Mouse (Mus musculus): ENCODE data around the gene Fbxl16. TPM values are rescaled to one million over a fixed set of nuclear protein-coding genes. Genes with fewer than 3 reads are reported as not detected.
"Not testable (repeated sequence)": the region's sequence is repeated elsewhere in the genome, so short reads cannot be mapped to it uniquely, and the experiment has no call there.

Gene Fbxl16
- total and polyA plus RNA-seq, 2 experiments = 0.33 TPM; not detected in 1

DNA sequence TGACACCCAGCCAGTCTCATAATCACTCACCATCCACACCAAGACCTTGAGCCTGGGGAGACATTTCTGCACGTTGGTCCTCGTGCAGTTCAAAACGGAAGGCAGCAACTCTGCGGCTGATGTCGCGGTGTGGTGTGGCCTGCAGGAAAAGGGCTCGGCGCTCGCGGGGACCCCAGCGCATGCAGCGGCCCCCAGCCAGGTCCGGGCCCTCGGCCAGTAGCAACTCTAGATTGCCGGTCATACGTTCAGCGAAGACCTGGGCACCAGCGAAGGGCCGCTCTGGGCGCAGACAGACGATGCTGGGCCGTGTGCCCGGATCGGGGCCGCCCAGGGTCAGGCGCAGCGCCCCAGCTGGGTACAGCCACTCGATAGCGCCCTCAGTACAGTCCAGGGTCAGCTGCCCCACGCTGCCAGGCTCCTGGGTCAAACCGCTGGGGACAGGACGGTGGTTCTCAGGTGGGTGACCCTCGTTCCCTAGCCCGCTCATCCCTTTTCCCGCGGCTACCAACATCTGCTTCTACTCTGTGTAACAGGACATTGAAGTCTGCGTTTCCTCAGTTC is 12.6 kb upstream of the Fbxl16 start:
- H3K36me3 ChIP-seq (ENCODE audit: control insufficient read depth, insufficient read depth, low read length) = no peaks in the 10 kb centered on the region
- no peaks in the 10 kb centered on the region for H3K27me3 ChIP-seq (ENCODE audit: control insufficient read depth, insufficient read depth, low read length)
- TF ChIP-seq CTCF (IDR thresholded peaks at IDR 0.05; ENCODE audit: low read depth, low read length) = no peak
- TF ChIP-seq POLR2A (IDR thresholded peaks at IDR 0.05; ENCODE audit: extremely low read depth, insufficient read depth, low read length) = no peak
- peak overlapping the region; percentile 79 for H3K4me3 ChIP-seq (ENCODE audit: insufficient read depth, low read depth, low read length)
- WGBS = 3% methylated on average over 37 of the region's 37 CpGs
- H3K4me1 ChIP-seq (ENCODE audit: control insufficient read depth, insufficient read depth, low read length) = peaks cover 5% of the 10 kb centered on the region; the same call in 1 of the 2 replicates
- peak; percentile 51 for DNase-seq (ENCODE audit: extremely low read depth, low read depth, low spot score)
- H3K27ac ChIP-seq (replicated peaks; ENCODE audit: insufficient read depth, low read depth, low read length) = no peak overlapping the region; the same call in 1 of the 2 replicates
- peak overlapping the region; percentile 68 for H3K9ac ChIP-seq (ENCODE audit: low read depth, low read length)
- no peaks in the 10 kb centered on the region for H3K79me2 ChIP-seq (ENCODE audit: control insufficient read depth, insufficient read depth, low read length)

DNA sequence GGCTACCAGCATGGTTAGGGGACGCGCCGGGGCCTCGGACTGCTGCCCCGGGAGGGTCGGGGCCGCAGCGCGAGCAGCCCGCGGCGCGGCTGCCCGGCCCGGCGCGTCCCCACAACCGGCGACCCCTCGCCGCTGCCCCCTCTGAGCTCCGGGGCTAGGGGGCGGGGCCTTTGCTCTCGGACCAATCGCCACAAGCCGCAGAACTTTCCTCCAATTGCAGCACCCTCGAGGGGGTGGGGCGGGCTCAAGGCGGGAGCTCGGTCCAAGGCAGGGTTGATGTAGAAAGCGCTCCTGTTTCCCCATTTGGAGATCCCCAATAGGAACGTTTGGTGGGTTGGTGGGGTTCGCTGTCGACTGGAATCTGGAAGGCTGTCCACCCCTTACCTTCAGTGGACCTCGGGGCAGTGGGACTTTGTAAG is 11.9 kb upstream of the Fbxl16 start, which contains the start of gene Metrn:
Metrn (minus strand) TSS at position 186 of the 419 bp plus-strand sequence.
- WGBS = under 1% methylated on average over 35 of the region's 35 CpGs
- H3K27me3 ChIP-seq (ENCODE audit: control insufficient read depth, insufficient read depth, low read length) = no peaks in the 10 kb centered on the region
- peaks cover 5% of the 10 kb centered on the region; the same call in 1 of the 2 replicates for H3K4me1 ChIP-seq (ENCODE audit: control insufficient read depth, insufficient read depth, low read length)
- DNase-seq (ENCODE audit: extremely low read depth, low read depth, low spot score) = peak; percentile 52
- H3K27ac ChIP-seq (replicated peaks; ENCODE audit: insufficient read depth, low read depth, low read length) = peak within 1 kb of the TSS; percentile 3; the same call in 1 of the 2 replicates
- H3K79me2 ChIP-seq (ENCODE audit: control insufficient read depth, insufficient read depth, low read length) = no peaks in the 10 kb centered on the region
- peak within 1 kb of the TSS; percentile 79 for H3K9ac ChIP-seq (ENCODE audit: low read depth, low read length)
- TF ChIP-seq CTCF (IDR thresholded peaks at IDR 0.05; ENCODE audit: low read depth, low read length) = no peak
- TF ChIP-seq POLR2A (IDR thresholded peaks at IDR 0.05; ENCODE audit: extremely low read depth, insufficient read depth, low read length) = no peak
- no peaks in the 10 kb centered on the region for H3K36me3 ChIP-seq (ENCODE audit: control insufficient read depth, insufficient read depth, low read length)
- H3K4me3 ChIP-seq (ENCODE audit: insufficient read depth, low read depth, low read length) = peak within 1 kb of the TSS; percentile 79

DNA sequence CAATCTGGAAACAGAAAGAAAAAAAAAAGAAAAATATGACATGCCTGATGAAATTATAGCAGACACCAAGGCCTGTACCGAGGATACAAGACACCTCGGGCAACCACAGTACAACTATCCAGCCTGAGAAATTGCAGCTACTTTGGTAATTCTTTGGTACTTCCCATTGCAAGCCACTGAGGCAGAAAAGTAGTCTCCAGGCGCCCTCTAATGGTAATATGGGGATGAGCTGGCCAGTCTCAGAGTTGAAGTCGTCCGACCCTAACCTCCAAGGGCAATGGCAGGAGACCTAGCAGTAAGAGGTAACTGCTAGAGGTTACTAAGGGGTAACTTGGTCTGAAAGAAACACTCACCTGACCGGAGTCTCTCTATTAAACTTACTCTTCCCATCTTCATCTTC is 7.9 kb upstream of the Fbxl16 start:
- Histone ChIP-seq H3K27me3 (ENCODE audit: control insufficient read depth, insufficient read depth, low read length) (peaks cover 5% of the 10 kb centered on the region; the same call in 1 of the 2 replicates), H3K4me3 (ENCODE audit: insufficient read depth, low read depth, low read length) (no peak overlapping the region), H3K36me3 (ENCODE audit: control insufficient read depth, insufficient read depth, low read length) (no peaks in the 10 kb centered on the region), H3K4me1 (ENCODE audit: control insufficient read depth, insufficient read depth, low read length) (no peaks in the 10 kb centered on the region), H3K9ac (ENCODE audit: low read depth, low read length) (no peak overlapping the region), H3K27ac (replicated peaks; ENCODE audit: insufficient read depth, low read depth, low read length) (no peak overlapping the region), H3K79me2 (ENCODE audit: control insufficient read depth, insufficient read depth, low read length) (no peaks in the 10 kb centered on the region)
- DNase-seq (ENCODE audit: extremely low read depth, low read depth, low spot score) = peak; percentile 62
- TF ChIP-seq POLR2A (IDR thresholded peaks at IDR 0.05; ENCODE audit: extremely low read depth, insufficient read depth, low read length) = no peak
- peak; percentile 70 for TF ChIP-seq CTCF (IDR thresholded peaks at IDR 0.05; ENCODE audit: low read depth, low read length)
- 5% methylated on average over 6 of the region's 6 CpGs for WGBS

GRCm38 (mm10) chr17:25802825-25803517 is 5.9 kb upstream of the Fbxl16 start:
- no peak for TF ChIP-seq CTCF (IDR thresholded peaks at IDR 0.05; ENCODE audit: low read depth, low read length)
- no peak for TF ChIP-seq POLR2A (IDR thresholded peaks at IDR 0.05; ENCODE audit: extremely low read depth, insufficient read depth, low read length)
- Histone ChIP-seq H3K27ac (replicated peaks; ENCODE audit: insufficient read depth, low read depth, low read length) (no peak overlapping the region), H3K79me2 (ENCODE audit: control insufficient read depth, insufficient read depth, low read length) (no peaks in the 10 kb centered on the region), H3K36me3 (ENCODE audit: control insufficient read depth, insufficient read depth, low read length) (no peaks in the 10 kb centered on the region), H3K27me3 (ENCODE audit: control insufficient read depth, insufficient read depth, low read length) (peaks cover 5% of the 10 kb centered on the region; the same call in 1 of the 2 replicates), H3K4me3 (ENCODE audit: insufficient read depth, low read depth, low read length) (no peak overlapping the region), H3K9ac (ENCODE audit: low read depth, low read length) (no peak overlapping the region), H3K4me1 (ENCODE audit: control insufficient read depth, insufficient read depth, low read length) (no peaks in the 10 kb centered on the region)
- no peak for DNase-seq (ENCODE audit: extremely low read depth, low read depth, low spot score)
- 14% methylated on average over 10 of the region's 10 CpGs for WGBS

GRCm38 (mm10) chr17:25806507-25806906 is 2.4 kb upstream of the Fbxl16 start:
- TF ChIP-seq POLR2A (IDR thresholded peaks at IDR 0.05; ENCODE audit: extremely low read depth, insufficient read depth, low read length) = no peak
- no peak for TF ChIP-seq CTCF (IDR thresholded peaks at IDR 0.05; ENCODE audit: low read depth, low read length)
- no peak for DNase-seq (ENCODE audit: extremely low read depth, low read depth, low spot score)
- H3K4me1 ChIP-seq (ENCODE audit: control insufficient read depth, insufficient read depth, low read length) = peaks cover 3% of the 10 kb centered on the region; the same call in 1 of the 2 replicates
- H3K79me2 ChIP-seq (ENCODE audit: control insufficient read depth, insufficient read depth, low read length) = no peaks in the 10 kb centered on the region
- H3K36me3 ChIP-seq (ENCODE audit: control insufficient read depth, insufficient read depth, low read length) = no peaks in the 10 kb centered on the region
- no peak overlapping the region for H3K4me3 ChIP-seq (ENCODE audit: insufficient read depth, low read depth, low read length)
- no peak overlapping the region for H3K9ac ChIP-seq (ENCODE audit: low read depth, low read length)
- 88% methylated on average over 4 of the region's 4 CpGs for WGBS
- no peak overlapping the region for H3K27ac ChIP-seq (replicated peaks; ENCODE audit: insufficient read depth, low read depth, low read length)
- H3K27me3 ChIP-seq (ENCODE audit: control insufficient read depth, insufficient read depth, low read length) = peaks cover 18% of the 10 kb centered on the region

DNA sequence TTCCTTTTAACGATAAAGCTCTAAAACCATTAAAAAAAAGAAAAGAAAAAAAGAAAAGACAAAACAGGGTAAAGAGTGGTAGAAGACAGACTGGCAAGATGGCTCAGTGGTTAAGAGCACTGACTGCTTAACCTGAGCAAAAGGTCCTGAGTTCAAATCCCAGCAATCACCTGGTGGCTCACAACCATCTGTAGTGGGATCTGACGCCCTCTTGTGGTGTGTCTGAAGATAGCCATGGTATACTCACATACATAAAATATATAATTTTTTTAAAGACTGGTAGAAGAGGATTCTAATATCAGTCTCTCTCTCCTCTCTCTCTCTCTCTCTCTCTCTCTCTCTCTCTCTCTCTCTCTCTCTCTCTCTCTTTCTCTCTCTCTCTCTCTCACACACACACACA is 1.4 kb upstream of the Fbxl16 start:
- H3K9ac ChIP-seq (ENCODE audit: low read depth, low read length); H3K4me1 ChIP-seq (ENCODE audit: control insufficient read depth, insufficient read depth, low read length); H3K36me3 ChIP-seq (ENCODE audit: control insufficient read depth, insufficient read depth, low read length); H3K79me2 ChIP-seq (ENCODE audit: control insufficient read depth, insufficient read depth, low read length); DNase-seq (ENCODE audit: extremely low read depth, low read depth, low spot score); H3K27ac ChIP-seq (replicated peaks; ENCODE audit: insufficient read depth, low read depth, low read length); H3K4me3 ChIP-seq (ENCODE audit: insufficient read depth, low read depth, low read length): not testable (repeated sequence)
- 52% methylated on average over 2 of the region's 2 CpGs for WGBS
- peaks cover 18% of the 10 kb centered on the region for H3K27me3 ChIP-seq (ENCODE audit: control insufficient read depth, insufficient read depth, low read length)

Data from liver, adult 2 months (tissue).